Mouse (Mus musculus) testis, adult 2 months (tissue): Measurements from ENCODE around the gene Aamp.

ENCODE experiments used
- CTCF ChIP-seq: fragments of 200-500 bp; IDR thresholded peaks from 2 replicates; pipeline ENCODE4 v1.5.1; 2012; ENCODE audit warnings: low read depth, mild to moderate bottlenecking, inconsistent platforms, low read length, moderate library complexity; ENCODE audit not compliant: control insufficient read depth, insufficient read depth, insufficient replicate concordance
- POLR2A ChIP-seq: fragments of 200-500 bp; IDR thresholded peaks from 2 replicates; pipeline ENCODE4 v1.6.1; 2012; ENCODE audit warnings: low read depth, mild to moderate bottlenecking, inconsistent platforms, low read length, moderate library complexity; ENCODE audit not compliant: control insufficient read depth

DNA sequence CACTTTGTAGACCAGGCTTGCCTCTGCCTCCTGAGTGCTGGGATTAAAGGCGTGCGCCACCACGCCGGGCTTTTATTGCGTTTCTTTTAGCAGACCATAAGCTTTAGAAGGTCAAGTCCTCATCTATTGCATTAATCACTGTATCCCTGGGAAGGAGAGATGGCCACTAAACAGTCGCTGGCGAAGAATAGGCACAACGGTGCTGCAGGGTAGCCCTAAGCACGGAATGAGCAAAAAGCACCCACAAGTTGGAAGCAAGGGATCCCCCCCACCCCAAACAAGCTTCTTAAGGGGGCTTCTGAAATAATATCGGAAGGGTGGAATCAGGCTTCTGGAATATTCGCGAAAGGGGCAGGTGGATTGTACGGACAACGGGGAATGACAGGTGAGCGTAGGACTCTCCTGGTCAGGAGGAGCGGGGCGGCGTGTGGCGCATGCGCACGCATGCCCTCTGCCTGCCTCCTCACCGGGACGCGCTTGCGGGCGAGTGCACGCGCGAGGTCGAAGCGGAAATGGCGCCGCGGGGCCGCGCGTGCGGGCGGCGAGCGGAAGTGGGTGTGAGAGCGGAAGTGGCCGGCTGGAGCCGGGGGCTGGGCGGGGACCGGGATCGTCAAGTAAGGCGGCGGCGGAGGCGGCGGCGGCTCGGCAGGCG lies 48.5 kb downstream of the Aamp start, which contains the start of gene Arpc2:
- TF ChIP-seq POLR2A (peak; percentile 98), CTCF (peak; percentile 28; the same call in 1 of the 2 replicates)
